Mouse (Mus musculus) left cerebral cortex, adult 2 months (tissue): ENCODE measurements around the gene Cntnap2. TPM values are rescaled to one million over a fixed set of nuclear protein-coding genes. Genes with fewer than 3 reads are reported as not detected.

Experiments used
- DNase-seq, 2 experiments: peaks; one replicate each; pipeline ENCODE4 v3.0.0; 2021 to 2022; ENCODE audit warnings: low spot score in 2 of 2, mixed read lengths in 1 of 2; ENCODE audit errors: extremely low spot score in 1 of 2
- H3K27ac ChIP-seq: fragments of 200-600 bp; 2 replicates; pipeline ENCODE4 v1.8.1; 2022
- H3K4me3 ChIP-seq: fragments of 200-600 bp; 2 replicates; pipeline ENCODE4 v1.8.1; 2022
- CTCF ChIP-seq: fragments of 200-600 bp; IDR thresholded peaks from 2 replicates; pipeline ENCODE4 v1.8.1; 2022; ENCODE audit warnings: antibody characterized with exemption, mild to moderate bottlenecking, moderate library complexity
- intact Hi-C: fragments of 180-260 bp; cut with DNase I; formaldehyde crosslinking; loops from one replicate; pipeline ENCODE4 v1.15.1; 2025
- total RNA-seq, 2 experiments: library from RNA; stranded (reverse); gene quantifications; 2 replicates each; pipeline ENCODE4 v1.2.3; 2021

Cntnap2 gene
- total RNA-seq, 2 experiments from 2014 or later: 116 to 119 TPM

DNA sequence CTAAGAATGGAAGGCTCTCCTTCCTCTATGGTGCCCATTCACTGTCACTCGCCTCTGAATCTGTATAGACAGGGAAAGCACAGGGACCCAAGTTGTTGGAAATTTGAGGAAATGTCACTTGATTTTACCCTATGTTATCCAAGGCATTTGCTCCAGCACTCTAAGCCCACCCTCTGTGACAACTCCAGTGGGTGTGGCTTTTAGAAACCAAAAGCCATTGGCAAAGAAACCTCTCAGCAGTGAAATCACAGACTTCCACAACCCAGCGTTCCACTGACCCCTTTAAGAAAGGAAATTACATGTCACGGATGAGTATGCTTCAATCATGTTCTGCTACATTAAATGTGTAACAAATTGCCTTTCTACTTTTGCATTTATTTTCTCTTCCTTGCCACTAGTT lies 1904.5 kb downstream of the Cntnap2 start:
- TF ChIP-seq CTCF: no peak
- Histone ChIP-seq H3K27ac (no peak overlapping the region), H3K4me3 (no peak overlapping the region)
- no peak for DNase-seq
- intact Hi-C loops: loop anchor here (5.0 kb wide), 1 partner anchor 1901 kb away; no protein-coding TSS in a partner anchor

DNA sequence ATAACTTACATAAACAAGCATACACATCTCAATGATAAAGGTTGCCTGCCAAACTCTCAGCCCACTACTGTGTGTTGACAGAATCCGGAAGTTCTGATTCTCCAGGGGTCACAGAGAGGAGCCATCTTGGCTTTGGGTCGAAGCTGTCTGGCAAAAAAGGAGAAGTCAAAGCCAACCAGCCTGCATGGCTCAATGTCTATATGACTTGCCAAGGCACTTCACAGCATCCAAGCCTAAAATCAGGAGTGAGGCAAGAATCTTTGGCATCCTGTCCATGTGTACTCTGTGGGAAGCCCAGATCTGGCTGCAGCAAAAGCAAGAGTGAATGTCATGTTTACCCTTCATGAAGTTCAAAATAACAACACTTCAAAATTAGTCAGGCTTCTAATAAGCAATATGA lies 1913.5 kb downstream of the Cntnap2 start:
- no peak for DNase-seq
- intact Hi-C loops: no loop called here

GRCm38 (mm10) chr6:46996010-46996602 lies 1936.9 kb downstream of the Cntnap2 start:
- TF ChIP-seq CTCF: no peak
- no peak for DNase-seq

More for the DNA sequence above, 1913.5 kb downstream of the Cntnap2 start:
- no peak for TF ChIP-seq CTCF
- Histone ChIP-seq H3K27ac (no peak overlapping the region), H3K4me3 (no peak overlapping the region)

GRCm38 (mm10) chr6:47004430-47004829 lies 1945.3 kb downstream of the Cntnap2 start:
- TF ChIP-seq CTCF: no peak
- peak in 1 of 2 experiments; percentile 16 for DNase-seq
- intact Hi-C loops: no loop called here
- Histone ChIP-seq H3K4me3 (no peak overlapping the region), H3K27ac (no peak overlapping the region; the same call in 1 of the 2 replicates)

More at GRCm38 (mm10) chr6:46996010-46996602, 1936.9 kb downstream of the Cntnap2 start:
- Histone ChIP-seq H3K27ac (no peak overlapping the region), H3K4me3 (no peak overlapping the region)
- intact Hi-C loops: no loop called here

DNA sequence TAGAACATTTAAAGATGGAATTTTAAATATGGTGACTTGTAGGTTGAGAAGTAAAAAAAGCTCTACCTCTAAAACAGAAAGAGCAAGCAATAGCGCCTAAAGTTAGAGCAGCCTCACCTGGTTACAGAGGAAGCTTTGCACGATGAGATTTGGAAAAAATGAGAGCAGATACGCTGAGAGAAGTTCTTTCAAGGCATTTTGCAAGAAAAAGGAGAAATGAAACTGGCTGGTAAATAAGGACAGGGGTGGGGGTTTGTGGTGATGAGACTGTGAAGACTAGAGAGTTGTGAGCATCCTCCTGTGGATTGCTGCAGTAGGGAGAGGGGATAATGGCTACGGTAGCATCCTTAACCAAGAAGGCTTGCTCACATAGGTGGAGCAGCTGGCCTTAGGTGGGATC lies 1953.8 kb downstream of the Cntnap2 start:
- no peak for DNase-seq
- TF ChIP-seq CTCF: no peak
- no peak overlapping the region for H3K4me3 ChIP-seq
- intact Hi-C loops: no loop called here
- no peak overlapping the region for H3K27ac ChIP-seq

- Histone ChIP-seq H3K4me3 (no peak overlapping the region), H3K27ac (no peak overlapping the region)
- TF ChIP-seq CTCF: peak; percentile 86
- DNase-seq: peak; percentile 80
- intact Hi-C loops: no loop called here
These were observed 1954.4 kb downstream of the Cntnap2 start for GRCm38 (mm10) chr6:47013535-47013934.

DNA sequence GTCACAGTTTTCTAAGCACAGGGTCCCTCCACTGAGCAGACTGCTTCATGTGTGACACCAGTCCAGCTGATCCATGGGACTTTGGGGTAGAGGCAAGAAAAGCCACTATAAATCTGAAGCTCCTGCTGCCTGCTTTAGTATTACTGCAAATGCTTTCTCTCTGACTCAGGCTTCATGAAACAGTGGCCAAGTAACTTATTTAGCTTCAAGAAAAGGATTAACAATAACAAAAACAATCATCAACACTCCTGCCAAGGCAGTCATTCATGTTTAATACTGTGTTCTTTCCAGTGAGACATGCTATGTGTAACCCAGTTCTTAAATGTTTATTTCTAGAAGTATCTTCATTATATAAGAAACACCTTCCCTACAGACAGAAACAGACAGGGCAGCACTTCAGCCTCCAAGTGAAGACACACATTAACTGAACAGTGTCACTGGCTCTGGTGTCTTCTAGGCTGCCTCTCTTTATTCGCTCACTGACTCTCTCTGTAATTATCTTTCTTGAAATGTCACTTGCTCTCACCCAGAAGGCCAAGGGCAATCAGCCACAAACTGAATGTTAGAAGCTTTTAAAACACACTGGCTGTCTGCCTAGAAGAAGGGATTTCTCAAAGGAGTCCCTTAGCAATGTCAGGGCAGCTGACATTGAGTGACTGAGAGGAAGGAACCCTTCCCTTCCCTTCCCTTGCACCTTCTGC lies 1955.9 kb downstream of the Cntnap2 start:
- Histone ChIP-seq H3K4me3 (no peak overlapping the region), H3K27ac (no peak overlapping the region)
- TF ChIP-seq CTCF: no peak
- intact Hi-C loops: no loop called here
- no peak for DNase-seq

- intact Hi-C loops: no loop called here
- H3K4me3 ChIP-seq: no peak overlapping the region
- no peak overlapping the region for H3K27ac ChIP-seq
- TF ChIP-seq CTCF: no peak
- DNase-seq: no peak
These were observed 1967.0 kb downstream of the Cntnap2 start for GRCm38 (mm10) chr6:47026064-47026686.

DNA sequence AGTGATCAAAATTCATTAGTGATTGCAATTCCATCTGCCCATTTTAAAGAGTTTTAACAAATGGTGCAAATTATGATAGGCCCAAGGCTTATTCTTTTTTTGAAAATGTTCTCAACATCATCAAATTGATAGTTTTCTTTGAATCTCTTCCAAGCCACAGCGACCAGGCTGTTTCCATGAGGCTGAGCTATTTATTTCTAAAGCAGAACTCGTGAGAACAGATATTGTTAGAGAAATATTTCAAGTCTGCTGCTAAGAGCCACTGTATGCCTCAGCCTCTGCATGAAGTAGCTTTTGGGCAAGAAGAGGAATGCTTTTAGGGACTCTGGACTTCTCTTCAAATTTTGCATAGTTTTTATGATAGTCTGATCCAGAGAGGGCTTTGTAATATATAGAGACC lies 1972.2 kb downstream of the Cntnap2 start:
- intact Hi-C loops: no loop called here
- Histone ChIP-seq H3K27ac (no peak overlapping the region; the same call in 1 of the 2 replicates), H3K4me3 (no peak overlapping the region)
- no peak for TF ChIP-seq CTCF
- DNase-seq: no peak

GRCm38 (mm10) chr6:47042602-47043001 lies 1983.4 kb downstream of the Cntnap2 start:
- Histone ChIP-seq H3K27ac (peak overlapping the region; percentile 18; the same call in 1 of the 2 replicates), H3K4me3 (no peak overlapping the region)
- DNase-seq: peak in 1 of 2 experiments; percentile 29
- no peak for TF ChIP-seq CTCF
- intact Hi-C loops: loop anchor here (10.0 kb wide), 1 partner anchor 132 kb away; no protein-coding TSS in a partner anchor

- Histone ChIP-seq H3K27ac (no peak overlapping the region; the same call in 1 of the 2 replicates), H3K4me3 (no peak overlapping the region)
- no peak for TF ChIP-seq CTCF
- DNase-seq: no peak
- intact Hi-C loops: loop anchor here (10.0 kb wide), 1 partner anchor 131 kb away; no protein-coding TSS in a partner anchor
These were observed 1984.4 kb downstream of the Cntnap2 start for GRCm38 (mm10) chr6:47043586-47043985.
